Mouse (Mus musculus) yolk sac, embryonic 10.5 days (tissue): ENCODE measurements around the gene Axin1.
"Not testable (repeated sequence)": the region's sequence is repeated elsewhere in the genome, so short reads cannot be mapped to it uniquely, and the experiment has no call there.

Experiments used
- DNase-seq: peaks from one replicate; pipeline ENCODE4 v3.0.0-alpha.2; 2017; ENCODE audit warnings: low spot score

Gene Axin1

DNA sequence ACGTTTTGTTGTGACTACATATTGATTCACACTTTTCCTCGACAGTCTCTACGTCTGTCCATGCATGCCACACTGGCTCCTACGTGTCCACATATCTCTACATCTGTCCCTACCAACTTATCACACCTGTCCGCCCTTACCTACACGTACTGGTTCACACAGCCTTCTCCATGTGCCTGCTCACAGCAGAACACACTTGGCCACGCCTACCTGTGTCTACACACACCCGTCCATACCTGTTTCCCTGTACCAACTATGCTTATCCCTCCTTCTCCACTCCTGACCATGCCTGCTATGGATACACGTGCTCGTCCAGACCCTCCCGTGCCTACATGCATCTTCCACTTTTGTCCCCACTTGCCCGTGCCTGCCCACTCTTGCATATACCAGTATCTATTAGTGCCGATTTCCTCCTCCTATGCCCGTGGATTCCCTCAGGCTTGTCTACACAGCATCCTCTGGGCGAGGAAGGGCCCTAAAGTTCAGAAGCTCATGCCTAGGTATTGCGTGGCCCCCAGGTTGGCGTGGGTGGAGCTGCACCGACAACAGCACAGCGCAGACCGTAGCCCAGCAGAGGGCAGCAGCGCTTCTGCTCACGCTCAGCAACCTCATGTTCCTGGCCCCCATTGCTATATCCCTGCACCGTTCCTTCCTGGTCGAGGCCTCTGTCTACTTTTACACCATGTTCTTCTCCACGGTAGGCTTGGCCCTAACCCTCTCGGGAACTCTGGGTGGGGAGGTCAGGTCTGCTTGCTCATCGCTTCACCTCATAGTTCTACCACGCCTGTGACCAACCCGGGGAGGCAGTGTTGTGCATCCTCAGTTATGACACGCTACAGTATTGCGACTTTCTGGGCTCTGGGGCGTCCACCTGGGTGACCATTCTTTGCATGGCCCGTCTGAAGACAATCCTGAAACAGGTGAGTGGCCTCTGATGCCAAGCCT is 18.4 kb upstream of the Axin1 start:
- DNase-seq: peak; percentile 50

DNA sequence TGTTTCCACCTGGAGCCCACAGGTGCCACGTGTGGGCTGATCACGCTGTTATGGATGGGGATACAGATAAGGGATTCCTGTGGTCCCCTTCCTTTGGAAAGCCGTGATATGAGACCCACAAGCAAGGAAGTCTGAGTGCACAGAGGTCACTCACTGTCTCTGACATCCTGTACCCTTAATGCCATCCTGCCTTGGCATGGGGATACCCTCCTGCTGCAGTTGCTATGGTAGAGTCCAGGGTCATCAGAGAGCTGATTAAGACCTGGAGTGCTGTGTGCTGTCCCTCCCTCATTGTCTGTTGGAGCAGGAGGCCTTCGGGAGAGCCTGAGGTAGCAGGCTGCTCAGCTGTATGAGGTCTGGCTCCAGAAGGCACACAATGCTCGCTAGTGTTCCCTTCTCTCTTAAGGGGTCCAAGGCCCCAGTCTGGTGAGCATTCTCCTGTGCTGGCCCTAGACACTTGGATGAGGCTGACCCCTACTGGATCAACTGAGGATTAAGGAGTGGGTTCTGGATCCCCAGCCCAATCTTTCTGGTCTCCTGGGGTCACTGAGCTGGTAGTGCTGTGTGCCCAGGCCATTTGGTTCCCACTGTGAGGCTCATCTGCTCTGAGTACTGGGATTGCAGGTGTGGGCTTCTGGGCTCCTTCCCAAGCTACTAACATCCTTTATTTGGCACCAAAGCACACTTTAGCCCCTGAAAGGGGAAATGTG is 15.9 kb upstream of the Axin1 start:
- no peak for DNase-seq

DNA sequence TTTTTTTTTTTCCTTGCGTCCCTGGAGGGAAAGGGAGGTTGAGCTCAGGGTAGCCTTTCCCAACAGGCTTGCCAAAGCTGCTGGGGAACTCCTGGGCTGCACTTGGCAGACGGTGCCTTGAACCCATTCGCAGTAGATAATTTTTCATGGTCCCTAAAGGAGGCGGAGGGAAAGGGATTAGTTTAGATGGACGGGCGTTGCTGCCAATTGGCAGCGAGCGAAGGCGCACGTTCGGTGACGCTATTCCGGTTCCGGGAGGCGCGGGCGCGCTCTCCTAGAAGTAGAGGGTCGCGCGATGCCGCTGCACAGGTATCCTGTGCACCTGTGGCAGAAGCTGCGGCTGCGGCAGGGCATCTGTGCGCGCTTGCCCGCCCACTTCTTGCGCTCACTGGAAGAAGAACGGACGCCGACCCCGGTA is 15.2 kb upstream of the Axin1 start, which contains the start of gene Mrpl28:
TSS of gene Mrpl28 (plus strand) at position 234 of the 418 bp plus-strand sequence.
- DNase-seq: peak; percentile 90

DNA sequence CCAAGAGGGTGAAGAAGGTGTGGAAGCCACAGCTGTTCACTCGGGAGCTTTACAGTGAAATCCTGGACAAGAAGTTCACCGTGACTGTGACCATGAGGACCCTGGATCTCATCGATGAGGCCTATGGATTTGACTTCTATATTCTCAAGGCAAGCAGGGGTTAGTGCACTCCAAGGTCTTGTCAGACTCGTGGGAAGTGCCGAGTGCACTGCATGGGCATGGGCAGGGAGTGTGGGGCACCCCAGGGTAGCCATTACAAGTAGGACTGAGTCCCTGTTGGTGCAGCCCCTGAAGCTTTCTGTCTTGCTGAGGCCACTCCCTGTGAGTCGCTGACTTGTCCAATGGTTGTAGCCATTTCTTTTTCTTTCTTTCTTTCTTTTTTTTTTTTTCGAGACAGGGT is 13.9 kb upstream of the Axin1 start:
- DNase-seq: no peak

DNA sequence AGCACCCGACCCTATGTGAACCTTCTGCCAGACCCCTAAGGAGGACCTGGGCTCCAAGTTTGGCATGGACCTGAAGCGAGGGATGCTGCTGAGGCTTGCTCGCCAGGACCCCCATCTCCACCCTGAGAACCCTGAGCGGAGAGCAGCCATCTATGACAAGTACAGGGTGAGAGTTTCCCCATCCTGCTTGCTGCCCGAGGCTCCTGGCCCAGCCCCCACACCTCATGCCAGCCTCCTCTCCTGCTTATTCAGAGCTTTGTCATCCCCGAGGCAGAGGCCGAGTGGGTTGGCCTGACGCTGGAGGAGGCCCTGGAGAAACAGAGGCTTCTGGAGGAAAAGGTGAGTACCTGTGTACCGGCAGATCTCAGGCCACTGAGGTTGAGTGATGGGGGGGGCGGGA is 13.3 kb upstream of the Axin1 start:
- no peak for DNase-seq

DNA sequence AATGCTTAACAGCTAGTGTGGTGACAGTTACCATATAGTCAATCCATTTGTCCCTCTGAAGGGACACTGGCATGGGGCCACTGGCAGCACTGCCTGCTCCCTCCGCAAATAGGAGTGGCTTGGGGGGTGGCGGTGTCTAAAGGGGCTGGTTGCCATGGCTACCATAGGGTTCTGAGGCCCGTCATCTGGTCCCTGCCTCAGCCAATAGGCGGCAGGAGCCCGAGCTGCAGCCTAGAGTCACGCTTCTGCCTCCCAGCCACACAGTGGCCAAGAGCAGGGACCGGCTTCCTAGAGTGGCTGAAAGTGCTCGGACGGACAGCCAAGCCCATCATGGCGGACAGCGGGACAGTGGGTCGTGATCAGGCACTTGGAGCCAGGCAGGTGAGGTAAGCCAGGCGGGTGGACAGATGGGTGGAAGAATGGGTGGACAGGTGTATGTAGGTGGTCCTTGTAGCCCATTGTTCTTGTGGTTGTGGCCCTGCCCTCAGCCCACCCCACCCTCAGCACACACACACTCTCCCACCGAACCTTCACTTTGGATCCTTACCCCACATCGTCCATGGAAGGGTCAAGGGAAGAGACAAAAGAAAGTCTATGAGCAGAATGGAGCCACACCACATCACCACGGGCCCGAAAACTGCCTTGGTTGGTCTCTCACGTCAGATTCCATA is 7.3 kb upstream of the Axin1 start:
- DNase-seq: no peak

DNA sequence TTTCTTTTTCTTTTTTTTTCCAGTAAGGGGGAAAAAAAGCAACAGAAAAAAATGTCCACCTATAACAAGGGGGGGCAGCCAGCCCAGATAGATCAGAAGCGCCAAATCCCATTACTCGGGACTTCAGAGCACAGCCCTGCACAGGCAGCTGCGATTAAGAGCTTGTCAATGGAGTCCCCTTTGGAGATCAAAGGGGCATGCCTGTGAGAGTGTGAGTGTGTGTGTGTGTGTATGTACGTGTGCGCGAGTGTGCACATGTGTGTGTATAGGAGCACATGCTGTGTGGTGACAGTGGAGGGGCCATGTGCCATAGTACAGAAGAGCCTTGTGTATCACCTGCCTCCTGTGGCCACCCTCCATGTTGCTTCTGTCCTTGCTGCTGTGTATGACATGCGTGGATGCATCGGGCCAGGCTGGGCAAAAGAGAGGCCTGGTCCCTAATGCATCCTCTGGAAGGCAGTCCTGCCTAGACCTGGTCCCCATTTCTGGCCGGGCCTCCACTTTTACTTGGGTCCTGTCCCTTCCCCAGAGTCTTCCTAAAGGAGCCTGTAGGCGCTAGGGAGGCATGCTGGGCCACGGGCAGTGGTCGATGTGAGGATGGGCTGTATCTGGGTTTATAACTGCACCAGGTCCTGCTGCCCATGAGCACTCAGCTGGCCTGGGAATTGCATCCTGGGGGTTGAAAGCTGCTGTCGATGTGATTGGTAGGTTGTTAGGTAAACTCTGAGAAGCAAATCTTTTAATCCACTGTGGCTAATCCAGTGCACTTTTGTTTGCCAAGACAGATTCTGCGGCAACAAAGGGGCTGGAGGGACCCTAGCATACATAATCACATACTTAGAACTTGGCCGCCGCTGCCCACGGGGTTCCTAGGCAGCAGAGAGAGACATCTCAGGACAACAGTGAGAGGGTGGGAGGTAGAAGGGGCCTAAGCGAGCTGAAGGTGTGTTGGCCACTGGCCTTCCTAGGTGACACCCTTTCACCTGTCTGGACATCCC is 6.3 kb upstream of the Axin1 start:
- DNase-seq: no peak

DNA sequence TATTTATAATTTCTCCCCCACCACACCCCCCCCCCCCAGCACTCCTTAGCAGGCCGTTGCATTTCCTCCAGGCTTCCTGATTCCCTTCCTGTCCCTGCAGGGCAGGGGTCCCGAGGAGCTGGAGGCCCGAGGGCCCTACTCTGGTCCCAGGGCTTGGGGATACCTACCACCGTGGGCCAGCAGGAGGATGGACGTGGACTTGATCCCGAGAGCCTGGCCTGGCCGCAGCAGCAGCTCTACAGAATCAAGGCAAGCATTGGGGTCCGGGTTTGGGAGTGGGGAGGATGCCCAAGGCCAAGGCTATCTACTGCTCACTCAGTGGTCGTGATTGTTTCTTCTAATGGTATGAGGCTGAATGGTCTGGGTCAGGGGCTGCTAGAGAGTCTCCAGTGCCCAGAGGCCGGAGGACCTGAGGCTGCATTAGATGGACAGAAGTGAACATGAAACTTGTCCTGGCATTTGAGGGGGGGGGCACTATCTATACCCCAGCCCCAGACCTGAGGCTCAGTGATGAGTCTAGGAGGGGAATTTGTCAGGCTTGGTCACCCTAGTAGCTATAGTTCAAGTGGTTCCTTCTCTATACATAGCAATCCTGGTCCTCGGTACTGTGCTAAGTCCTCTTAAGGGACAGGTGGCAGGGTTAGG is 1.3 kb upstream of the Axin1 start:
- DNase-seq: no peak

DNA sequence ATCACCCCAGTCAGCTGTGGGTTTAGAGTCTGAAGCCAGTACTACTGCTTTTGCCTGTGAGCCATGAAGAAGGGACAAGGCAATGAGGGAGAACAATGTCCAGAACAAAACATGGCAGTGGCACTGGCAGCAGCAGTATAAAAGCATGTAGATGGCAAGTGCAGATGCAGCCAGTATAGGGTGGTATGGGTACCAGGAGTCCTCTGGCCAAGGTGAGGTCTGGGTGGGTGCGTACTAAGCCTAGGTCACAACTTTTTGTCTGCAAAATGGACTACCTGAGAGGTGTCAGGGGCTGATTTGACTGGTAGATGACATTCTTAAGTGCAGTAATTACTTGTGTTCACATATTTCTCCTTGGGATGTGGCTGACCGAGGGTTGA is 747 bp upstream of the Axin1 start:
- DNase-seq: no peak

DNA sequence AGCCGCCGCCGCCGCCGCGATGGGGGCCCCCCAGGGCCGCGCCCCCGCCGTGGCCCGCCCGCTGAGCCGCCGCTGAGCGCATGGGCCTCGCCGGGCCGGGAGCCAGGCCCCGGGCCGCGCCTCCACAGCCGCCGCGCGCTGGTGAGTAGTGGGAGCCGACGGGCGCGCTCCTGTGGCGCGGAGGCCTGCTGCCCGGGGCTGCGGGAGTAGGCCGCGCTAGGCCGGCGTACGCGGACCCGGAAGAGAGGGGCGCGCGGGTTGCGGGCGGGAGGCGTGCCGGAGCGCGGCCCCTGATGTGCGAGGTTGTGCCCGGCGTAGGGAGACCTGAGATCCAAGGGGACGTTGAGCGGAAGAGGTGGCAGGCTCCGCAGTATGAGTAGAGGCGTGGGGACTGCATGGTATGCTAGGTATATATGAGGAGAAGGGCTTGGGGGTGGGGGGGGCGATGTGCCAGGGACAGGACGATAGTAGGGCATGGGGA is 453 bp downstream of the Axin1 start:
- no peak for DNase-seq

DNA sequence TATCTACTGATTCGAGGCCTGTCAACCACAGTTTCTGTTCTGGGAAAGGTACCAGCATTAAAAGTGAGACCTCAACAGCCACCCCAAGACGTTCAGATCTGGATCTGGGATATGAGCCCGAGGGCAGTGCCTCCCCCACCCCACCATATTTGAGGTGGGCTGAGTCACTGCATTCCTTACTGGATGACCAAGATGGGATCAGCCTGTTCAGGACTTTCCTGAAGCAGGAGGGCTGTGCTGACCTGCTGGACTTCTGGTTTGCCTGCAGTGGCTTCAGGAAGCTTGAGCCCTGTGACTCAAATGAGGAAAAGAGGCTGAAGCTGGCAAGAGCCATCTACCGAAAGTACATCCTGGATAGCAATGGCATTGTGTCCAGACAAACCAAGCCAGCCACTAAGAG is 4.3 kb downstream of the Axin1 start:
- no peak for DNase-seq

DNA sequence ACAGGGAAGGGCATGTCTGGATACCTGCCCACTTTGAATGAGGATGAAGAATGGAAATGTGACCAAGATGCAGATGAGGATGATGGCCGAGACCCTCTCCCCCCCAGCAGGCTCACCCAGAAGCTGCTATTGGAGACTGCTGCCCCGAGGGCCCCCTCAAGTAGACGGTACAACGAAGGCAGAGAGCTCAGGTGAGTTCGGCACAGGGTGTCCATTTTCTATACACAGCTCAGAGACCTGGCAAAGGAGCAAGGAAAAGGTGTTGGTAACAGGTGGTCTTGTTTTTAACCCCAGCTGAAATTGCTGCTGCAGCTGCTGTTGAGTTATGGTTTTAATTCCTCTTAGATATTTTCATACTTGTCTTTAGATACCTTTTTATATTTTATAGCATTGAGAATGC is 4.9 kb downstream of the Axin1 start:
- no peak for DNase-seq

DNA sequence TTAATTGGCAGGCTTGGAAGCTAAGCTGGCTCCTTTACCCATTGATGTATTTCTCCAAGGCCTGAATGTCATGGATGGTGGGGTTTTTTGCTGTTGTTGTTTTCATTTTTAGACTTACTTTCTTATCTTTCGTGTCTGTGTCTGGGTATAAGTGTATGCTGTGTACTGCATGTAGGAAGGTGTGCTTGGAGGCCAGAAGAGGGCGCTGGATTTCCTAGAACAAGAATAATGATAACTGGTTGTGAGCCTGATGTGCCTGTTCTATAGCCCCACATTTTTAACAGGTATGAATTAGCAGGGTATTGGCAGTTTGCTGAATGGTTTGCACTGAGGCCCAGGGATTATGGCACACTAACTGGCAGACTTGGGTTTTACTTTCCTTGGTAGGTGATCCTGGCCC is 10.6 kb downstream of the Axin1 start:
- DNase-seq: no peak

DNA sequence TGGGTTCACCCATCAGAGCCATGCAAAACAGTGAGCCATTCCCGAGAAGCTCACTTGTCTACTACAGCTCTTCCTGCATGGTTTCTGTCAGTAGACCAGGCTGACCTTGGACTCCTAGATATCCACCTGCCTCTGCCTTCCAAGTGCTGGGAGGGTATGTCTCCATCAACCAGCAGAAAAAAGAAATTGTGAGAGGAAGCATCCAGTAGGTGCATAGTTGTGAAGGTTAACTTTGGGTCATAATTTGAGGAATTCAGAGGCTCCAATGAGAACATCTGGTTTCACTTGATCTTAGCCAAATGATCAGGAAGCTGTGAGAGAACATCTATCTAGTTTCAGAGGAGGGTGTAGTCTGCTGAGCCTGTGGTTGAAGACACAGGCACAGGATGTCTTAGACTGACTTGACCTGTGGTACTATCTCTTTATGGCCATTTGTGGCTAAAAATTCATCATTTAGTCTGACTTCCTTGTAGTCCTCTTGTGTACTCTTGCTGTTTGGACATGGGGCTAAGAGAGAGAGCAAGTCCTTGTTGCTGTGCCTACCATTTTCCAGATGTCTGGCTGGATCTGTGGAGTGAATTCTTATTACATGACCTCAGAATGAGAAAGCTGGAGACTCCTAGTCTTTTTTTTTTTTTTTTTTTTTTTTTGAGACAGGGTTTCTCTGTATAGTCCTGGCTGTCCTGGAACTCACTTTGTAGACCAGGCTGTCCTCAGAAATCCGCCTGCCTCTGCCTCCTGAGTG is 13.6 kb downstream of the Axin1 start:
- no peak for DNase-seq

DNA sequence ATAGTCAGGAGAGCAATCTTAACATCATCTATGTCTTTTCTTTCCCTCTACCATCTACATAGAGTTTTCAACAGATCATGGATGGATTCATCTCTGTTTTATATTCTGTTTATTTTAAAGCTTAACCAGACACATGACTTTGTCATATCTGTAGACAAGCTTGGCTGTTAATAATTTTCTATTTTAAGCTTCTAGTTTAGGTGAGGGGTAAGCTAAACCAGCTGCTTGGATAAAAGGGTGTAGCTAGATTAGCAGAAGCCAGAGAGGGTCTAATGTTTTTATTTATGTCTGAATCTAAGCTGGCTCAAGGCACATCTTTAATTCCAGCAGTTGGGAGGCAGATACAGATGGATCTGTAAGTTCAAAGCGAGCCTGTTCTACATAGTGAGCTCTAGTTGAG is 24.2 kb downstream of the Axin1 start:
- no peak for DNase-seq

DNA sequence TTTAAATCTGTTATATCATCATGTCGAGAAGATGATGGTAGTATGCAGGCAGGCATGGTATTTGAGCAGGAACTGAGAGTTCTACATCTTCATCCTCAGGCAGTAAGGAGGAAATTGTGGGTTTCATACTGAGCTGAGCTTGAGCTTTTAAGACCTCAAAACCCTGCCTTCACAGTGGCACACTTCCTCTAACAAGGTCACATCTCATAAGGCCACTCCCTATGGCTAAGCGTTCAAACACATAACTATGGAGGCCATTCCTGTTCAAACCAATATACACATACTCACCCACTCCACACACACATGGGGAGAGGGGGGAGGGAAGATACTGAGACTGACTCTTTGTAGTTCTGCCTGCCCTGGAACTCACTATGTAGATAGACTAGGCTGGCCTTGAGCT is 29.6 kb downstream of the Axin1 start:
- DNase-seq: no peak

DNA sequence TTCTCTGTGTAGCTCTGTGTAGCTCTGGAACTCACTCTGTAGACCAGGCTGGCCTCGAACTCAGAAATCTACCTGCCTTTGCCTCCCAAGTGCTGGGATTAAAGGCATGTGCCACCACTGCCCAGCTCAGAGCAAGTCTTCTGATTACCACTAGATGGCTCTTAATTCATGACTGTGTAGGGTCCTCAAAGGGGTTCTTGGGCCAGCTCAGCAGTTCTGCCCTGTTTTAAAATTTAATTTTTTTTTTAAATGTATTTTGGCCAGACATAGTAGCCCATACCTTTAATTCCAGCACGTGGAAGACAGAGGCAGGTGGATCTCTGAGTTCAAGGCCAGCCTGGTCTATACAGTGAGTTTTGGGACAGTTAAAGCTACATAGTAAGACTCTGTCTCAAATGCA is 36.8 kb downstream of the Axin1 start:
- DNase-seq: not testable (repeated sequence)

DNA sequence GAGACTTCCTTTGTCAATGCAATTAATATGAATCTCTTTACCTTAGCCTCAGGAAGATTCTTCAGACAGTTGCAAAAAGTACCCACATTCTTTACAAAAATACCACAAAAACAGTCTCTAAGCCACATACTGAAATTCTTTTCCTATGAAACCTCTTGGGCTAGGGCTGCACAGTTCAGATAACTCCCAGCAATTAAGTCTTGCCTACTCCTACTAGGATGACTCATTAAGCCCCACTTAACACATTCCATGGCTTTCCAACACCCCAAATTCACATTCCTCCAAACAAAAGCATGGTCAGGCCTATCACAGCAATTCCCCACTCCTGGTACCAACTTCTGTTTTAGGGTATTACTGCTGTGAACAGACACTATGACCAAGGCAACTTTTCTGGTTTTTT is 40.1 kb downstream of the Axin1 start:
- no peak for DNase-seq

DNA sequence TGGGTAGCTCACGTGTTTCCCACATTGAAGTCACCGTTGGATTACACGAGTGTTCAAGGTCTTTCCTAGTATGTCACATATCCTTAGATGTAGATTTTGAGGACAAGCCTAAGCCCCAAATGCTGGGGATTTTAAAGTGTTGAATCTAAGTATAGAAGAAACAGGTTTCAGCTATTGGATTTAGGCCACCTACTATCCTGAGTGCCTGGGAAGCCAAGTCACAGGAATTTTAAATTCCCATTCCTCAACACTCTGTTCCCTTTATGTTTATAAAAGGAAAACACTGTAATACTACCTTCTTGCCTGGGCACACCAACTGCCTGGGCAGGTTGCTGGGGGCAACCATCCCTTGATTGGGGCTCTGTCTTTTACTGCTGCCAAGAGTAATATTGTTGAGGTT is 42.7 kb downstream of the Axin1 start:
- no peak for DNase-seq

DNA sequence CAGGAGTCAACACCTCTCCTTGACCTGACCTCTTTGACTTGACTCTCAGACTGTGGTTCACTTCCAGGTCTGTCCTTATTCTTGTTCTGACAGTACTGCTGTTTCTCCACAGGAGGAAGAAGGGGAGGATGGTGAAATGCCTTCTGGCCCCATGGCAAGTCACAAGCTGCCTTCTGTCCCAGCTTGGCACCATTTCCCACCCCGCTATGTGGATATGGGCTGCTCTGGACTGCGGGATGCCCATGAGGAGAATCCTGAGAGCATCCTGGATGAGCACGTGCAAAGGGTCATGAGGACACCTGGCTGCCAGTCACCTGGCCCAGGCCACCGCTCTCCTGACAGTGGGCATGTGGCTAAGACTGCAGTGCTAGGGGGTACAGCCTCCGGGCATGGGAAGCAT is 49.1 kb downstream of the Axin1 start:
- DNase-seq: no peak
